In the genomic region with DNA sequence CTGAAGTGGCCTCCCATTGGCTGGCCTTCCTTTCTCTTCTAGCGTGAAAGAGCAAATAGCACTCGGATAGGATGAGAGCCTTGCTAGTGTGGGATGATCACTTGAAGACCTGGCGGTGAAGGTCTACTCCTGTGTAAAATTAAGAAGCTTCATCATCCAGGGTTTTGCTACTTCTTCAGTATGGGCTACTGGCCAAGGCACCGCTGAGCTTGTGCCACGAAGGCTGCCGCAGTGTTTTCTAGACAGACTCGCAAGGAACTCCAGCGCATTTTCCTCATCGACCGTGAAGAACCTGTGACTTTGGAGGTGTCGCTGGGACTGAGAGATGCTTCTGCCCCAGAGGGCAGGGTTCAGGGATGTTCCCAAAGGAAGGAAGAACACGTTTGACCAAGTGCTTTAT, we compare ENCODE assay signal across 13 mouse cellular contexts.
"Had no signal": no experiment of that assay in that cellular context is flagged by ENCODE, and none has a peak within 500 bp of the region (broad histone marks: within the 10 kb centered on the region; RNA-seq: fewer than 3 reads in every experiment).

No protein-coding gene starts in this region.

- H3K27ac ChIP-seq: kidney, embryonic 15.5 days; left cerebral cortex, adult 2 months; liver, embryonic 12.5 days; liver, embryonic 15.5 days; lung, embryonic 15.5 days had no signal

- DNase-seq: kidney, postnatal 10 days; layer of hippocampus, postnatal 36 days; lung, adult 18-20 months; lung, postnatal 10 days; lung, postnatal 4 days; midbrain, embryonic 14.5 days; thymus, adult 18-20 months; thymus, postnatal 36 days had no signal

- H3K4me3 ChIP-seq: kidney, embryonic 15.5 days; left cerebral cortex, adult 2 months; liver, embryonic 12.5 days; liver, embryonic 15.5 days; lung, embryonic 15.5 days had no signal

- H3K27me3 ChIP-seq: kidney, embryonic 15.5 days; liver, embryonic 12.5 days; liver, embryonic 15.5 days; lung, embryonic 15.5 days had no signal

- H3K36me3 ChIP-seq: kidney, embryonic 15.5 days; liver, embryonic 12.5 days; liver, embryonic 15.5 days; lung, embryonic 15.5 days had no signal

- H3K9me3 ChIP-seq: kidney, embryonic 15.5 days; liver, embryonic 12.5 days; liver, embryonic 15.5 days; lung, embryonic 15.5 days had no signal

- H3K9ac ChIP-seq: kidney, embryonic 15.5 days; liver, embryonic 12.5 days; liver, embryonic 15.5 days; lung, embryonic 15.5 days had no signal
